Mouse (Mus musculus): Measurements from ENCODE around the gene Nbea. TPM values are rescaled to one million over a fixed set of nuclear protein-coding genes. Genes with fewer than 3 reads are reported as not detected.

Nbea gene
- polyA plus RNA-seq, 1 experiment from 2014 or later, result 15.7 TPM

GRCm38 (mm10) chr3:55742654-55743053, 440.8 kb downstream of the Nbea start:
- no peak for ATAC-seq (ENCODE audit: insufficient number of reproducible peaks, insufficient read depth, low FRiP score, low read depth)
- Histone ChIP-seq H3K27me3 (ENCODE audit: control insufficient read depth, insufficient read depth, low read length) (no peaks in the 10 kb centered on the region), H3K4me2 (ENCODE audit: low read length) (no peak overlapping the region), H3K4me1 (ENCODE audit: control insufficient read depth in 2 of 2, insufficient read depth in 2 of 2, low read length in 2 of 2) (peaks cover 0 to 6% of the 10 kb centered on the region in 2 experiments; a peak in 2 of 4 replicates), H3K9me3 (ENCODE audit: control insufficient read depth, low read length) (no peaks in the 10 kb centered on the region), H3K27ac (replicated peaks in 1 of 2; ENCODE audit: control insufficient read depth in 1 of 2, insufficient read depth in 1 of 2, low read depth in 2 of 2, low read length in 2 of 2) (no peak overlapping the region), H3K9ac (ENCODE audit: low read length) (no peak overlapping the region), H3K36me3 (ENCODE audit: control insufficient read depth, insufficient read depth, low read length) (no peaks in the 10 kb centered on the region), H3K4me3 (ENCODE audit: control insufficient read depth in 1 of 2, insufficient read depth in 1 of 2, low read depth in 1 of 2, low read length in 2 of 2) (no peak overlapping the region)
- WGBS, result 54% methylated on average over 4 of the region's 4 CpGs

- 64% methylated on average over 5 of the region's 5 CpGs for WGBS
- no peak overlapping the region for H3K4me3 ChIP-seq (ENCODE audit: control insufficient read depth in 1 of 2, insufficient read depth in 1 of 2, low read depth in 1 of 2, low read length in 2 of 2)
- H3K4me2 ChIP-seq (ENCODE audit: low read length), result no peak overlapping the region
- no peak for ATAC-seq (ENCODE audit: insufficient number of reproducible peaks, insufficient read depth, low FRiP score, low read depth)
- H3K27me3 ChIP-seq (ENCODE audit: control insufficient read depth, insufficient read depth, low read length), result no peaks in the 10 kb centered on the region
- no peak overlapping the region for H3K27ac ChIP-seq (replicated peaks in 1 of 2; ENCODE audit: control insufficient read depth in 1 of 2, insufficient read depth in 1 of 2, low read depth in 2 of 2, low read length in 2 of 2)
- H3K9me3 ChIP-seq (ENCODE audit: control insufficient read depth, low read length), result no peaks in the 10 kb centered on the region
- no peak overlapping the region for H3K9ac ChIP-seq (ENCODE audit: low read length)
- peaks cover 0 to 6% of the 10 kb centered on the region in 2 experiments; a peak in 2 of 4 replicates for H3K4me1 ChIP-seq (ENCODE audit: control insufficient read depth in 2 of 2, insufficient read depth in 2 of 2, low read length in 2 of 2)
- no peaks in the 10 kb centered on the region for H3K36me3 ChIP-seq (ENCODE audit: control insufficient read depth, insufficient read depth, low read length)
These were observed 441.3 kb downstream of the Nbea start for GRCm38 (mm10) chr3:55742218-55742617.

- ATAC-seq (ENCODE audit: insufficient number of reproducible peaks, insufficient read depth, low FRiP score, low read depth), result no peak
- 73% methylated on average over 6 of the region's 6 CpGs for WGBS
- no peak overlapping the region for H3K4me2 ChIP-seq (ENCODE audit: low read length)
- H3K36me3 ChIP-seq (ENCODE audit: control insufficient read depth, insufficient read depth, low read length), result no peaks in the 10 kb centered on the region
- no peak overlapping the region for H3K9ac ChIP-seq (ENCODE audit: low read length)
- no peaks in the 10 kb centered on the region for H3K9me3 ChIP-seq (ENCODE audit: control insufficient read depth, low read length)
- no peak overlapping the region for H3K4me3 ChIP-seq (ENCODE audit: control insufficient read depth in 1 of 2, insufficient read depth in 1 of 2, low read depth in 1 of 2, low read length in 2 of 2)
- H3K27ac ChIP-seq (replicated peaks in 1 of 2; ENCODE audit: control insufficient read depth in 1 of 2, insufficient read depth in 1 of 2, low read depth in 2 of 2, low read length in 2 of 2), result no peak overlapping the region
- H3K4me1 ChIP-seq (ENCODE audit: control insufficient read depth in 2 of 2, insufficient read depth in 2 of 2, low read length in 2 of 2), result peaks cover 0 to 6% of the 10 kb centered on the region in 2 experiments; a peak in 2 of 4 replicates
- H3K27me3 ChIP-seq (ENCODE audit: control insufficient read depth, insufficient read depth, low read length), result no peaks in the 10 kb centered on the region
These were observed 442.1 kb downstream of the Nbea start for GRCm38 (mm10) chr3:55741428-55741827.

- no peak overlapping the region for H3K4me3 ChIP-seq (ENCODE audit: control insufficient read depth in 1 of 2, insufficient read depth in 1 of 2, low read depth in 1 of 2, low read length in 2 of 2)
- no peaks in the 10 kb centered on the region for H3K27me3 ChIP-seq (ENCODE audit: control insufficient read depth, insufficient read depth, low read length)
- no peak overlapping the region for H3K9ac ChIP-seq (ENCODE audit: low read length)
- 85% methylated on average over 6 of the region's 6 CpGs for WGBS
- H3K36me3 ChIP-seq (ENCODE audit: control insufficient read depth, insufficient read depth, low read length), result no peaks in the 10 kb centered on the region
- no peaks in the 10 kb centered on the region for H3K4me1 ChIP-seq (ENCODE audit: control insufficient read depth in 2 of 2, insufficient read depth in 2 of 2, low read length in 2 of 2)
- ATAC-seq (ENCODE audit: insufficient number of reproducible peaks, insufficient read depth, low FRiP score, low read depth), result no peak
- no peak overlapping the region for H3K27ac ChIP-seq (replicated peaks in 1 of 2; ENCODE audit: control insufficient read depth in 1 of 2, insufficient read depth in 1 of 2, low read depth in 2 of 2, low read length in 2 of 2)
- H3K4me2 ChIP-seq (ENCODE audit: low read length), result no peak overlapping the region
- H3K9me3 ChIP-seq (ENCODE audit: control insufficient read depth, low read length), result no peaks in the 10 kb centered on the region
These were observed 449.8 kb downstream of the Nbea start for GRCm38 (mm10) chr3:55733665-55734064.

- Histone ChIP-seq H3K27ac (replicated peaks in 1 of 2; ENCODE audit: control insufficient read depth in 1 of 2, insufficient read depth in 1 of 2, low read depth in 2 of 2, low read length in 2 of 2) (no peak overlapping the region), H3K4me1 (ENCODE audit: control insufficient read depth in 2 of 2, insufficient read depth in 2 of 2, low read length in 2 of 2) (no peaks in the 10 kb centered on the region), H3K27me3 (ENCODE audit: control insufficient read depth, insufficient read depth, low read length) (no peaks in the 10 kb centered on the region), H3K36me3 (ENCODE audit: control insufficient read depth, insufficient read depth, low read length) (no peaks in the 10 kb centered on the region), H3K4me3 (ENCODE audit: control insufficient read depth in 1 of 2, insufficient read depth in 1 of 2, low read depth in 1 of 2, low read length in 2 of 2) (no peak overlapping the region), H3K9ac (ENCODE audit: low read length) (no peak overlapping the region), H3K9me3 (ENCODE audit: control insufficient read depth, low read length) (no peaks in the 10 kb centered on the region), H3K4me2 (ENCODE audit: low read length) (no peak overlapping the region)
- ATAC-seq (ENCODE audit: insufficient number of reproducible peaks, insufficient read depth, low FRiP score, low read depth), result no peak
- WGBS, result 66% methylated on average over 5 of the region's 5 CpGs
These were observed 453.0 kb downstream of the Nbea start for GRCm38 (mm10) chr3:55730549-55730948.

GRCm38 (mm10) chr3:55730142-55730541, 453.4 kb downstream of the Nbea start:
- 75% methylated on average over 8 of the region's 8 CpGs for WGBS
- Histone ChIP-seq H3K9ac (ENCODE audit: low read length) (no peak overlapping the region), H3K36me3 (ENCODE audit: control insufficient read depth, insufficient read depth, low read length) (no peaks in the 10 kb centered on the region), H3K27ac (replicated peaks in 1 of 2; ENCODE audit: control insufficient read depth in 1 of 2, insufficient read depth in 1 of 2, low read depth in 2 of 2, low read length in 2 of 2) (no peak overlapping the region), H3K4me3 (ENCODE audit: control insufficient read depth in 1 of 2, insufficient read depth in 1 of 2, low read depth in 1 of 2, low read length in 2 of 2) (no peak overlapping the region), H3K4me1 (ENCODE audit: control insufficient read depth in 2 of 2, insufficient read depth in 2 of 2, low read length in 2 of 2) (no peaks in the 10 kb centered on the region), H3K4me2 (ENCODE audit: low read length) (no peak overlapping the region), H3K27me3 (ENCODE audit: control insufficient read depth, insufficient read depth, low read length) (no peaks in the 10 kb centered on the region), H3K9me3 (ENCODE audit: control insufficient read depth, low read length) (no peaks in the 10 kb centered on the region)
- no peak for ATAC-seq (ENCODE audit: insufficient number of reproducible peaks, insufficient read depth, low FRiP score, low read depth)

- H3K4me3 ChIP-seq (ENCODE audit: control insufficient read depth in 1 of 2, insufficient read depth in 1 of 2, low read depth in 1 of 2, low read length in 2 of 2), result no peak overlapping the region
- WGBS, result 86% methylated on average over 6 of the region's 6 CpGs
- H3K27me3 ChIP-seq (ENCODE audit: control insufficient read depth, insufficient read depth, low read length), result no peaks in the 10 kb centered on the region
- no peak overlapping the region for H3K9ac ChIP-seq (ENCODE audit: low read length)
- peaks cover 9% of the 10 kb centered on the region; the same call in 1 of the 2 replicates for H3K36me3 ChIP-seq (ENCODE audit: control insufficient read depth, insufficient read depth, low read length)
- no peak overlapping the region for H3K27ac ChIP-seq (replicated peaks in 1 of 2; ENCODE audit: control insufficient read depth in 1 of 2, insufficient read depth in 1 of 2, low read depth in 2 of 2, low read length in 2 of 2)
- H3K4me2 ChIP-seq (ENCODE audit: low read length), result no peak overlapping the region
- peaks cover 0 to 7% of the 10 kb centered on the region in 2 experiments; a peak in 1 of 4 replicates for H3K4me1 ChIP-seq (ENCODE audit: control insufficient read depth in 2 of 2, insufficient read depth in 2 of 2, low read length in 2 of 2)
- H3K9me3 ChIP-seq (ENCODE audit: control insufficient read depth, low read length), result no peaks in the 10 kb centered on the region
- no peak for ATAC-seq (ENCODE audit: insufficient number of reproducible peaks, insufficient read depth, low FRiP score, low read depth)
These were observed 469.2 kb downstream of the Nbea start for GRCm38 (mm10) chr3:55714260-55714659.

GRCm38 (mm10) chr3:55713856-55714255, 469.6 kb downstream of the Nbea start:
- WGBS, result 81% methylated on average over 3 of the region's 3 CpGs
- no peak for ATAC-seq (ENCODE audit: insufficient number of reproducible peaks, insufficient read depth, low FRiP score, low read depth)

More at GRCm38 (mm10) chr3:55713856-55714255, 469.6 kb downstream of the Nbea start:
- H3K4me1 ChIP-seq (ENCODE audit: control insufficient read depth in 2 of 2, insufficient read depth in 2 of 2, low read length in 2 of 2), result peaks cover 0 to 7% of the 10 kb centered on the region in 2 experiments; a peak in 1 of 4 replicates
- no peak overlapping the region for H3K4me3 ChIP-seq (ENCODE audit: control insufficient read depth in 1 of 2, insufficient read depth in 1 of 2, low read depth in 1 of 2, low read length in 2 of 2)
- no peaks in the 10 kb centered on the region for H3K27me3 ChIP-seq (ENCODE audit: control insufficient read depth, insufficient read depth, low read length)
- peaks cover 9% of the 10 kb centered on the region; the same call in 1 of the 2 replicates for H3K36me3 ChIP-seq (ENCODE audit: control insufficient read depth, insufficient read depth, low read length)
- H3K27ac ChIP-seq (replicated peaks in 1 of 2; ENCODE audit: control insufficient read depth in 1 of 2, insufficient read depth in 1 of 2, low read depth in 2 of 2, low read length in 2 of 2), result no peak overlapping the region
- H3K4me2 ChIP-seq (ENCODE audit: low read length), result no peak overlapping the region
- no peaks in the 10 kb centered on the region for H3K9me3 ChIP-seq (ENCODE audit: control insufficient read depth, low read length)
- H3K9ac ChIP-seq (ENCODE audit: low read length), result no peak overlapping the region
